Mouse (Mus musculus) embryonic fibroblast, embryonic 13.5 days (primary cell): Measurements from ENCODE around the gene Apol7a.
"Not testable (repeated sequence)": the region's sequence is repeated elsewhere in the genome, so short reads cannot be mapped to it uniquely, and the experiment has no call there.

Experiments used
- CTCF ChIP-seq: IDR thresholded peaks from 2 replicates; pipeline ENCODE4 v1.5.1; 2011; ENCODE audit warnings: mild to moderate bottlenecking, control low read depth, low read length, moderate library complexity, borderline replicate concordance; ENCODE audit not compliant: insufficient read depth
- POLR2A ChIP-seq: IDR thresholded peaks from 2 replicates; pipeline ENCODE4 v1.6.1; 2011; ENCODE audit warnings: low read depth, mild to moderate bottlenecking, control low read depth, low read length, moderate library complexity

DNA sequence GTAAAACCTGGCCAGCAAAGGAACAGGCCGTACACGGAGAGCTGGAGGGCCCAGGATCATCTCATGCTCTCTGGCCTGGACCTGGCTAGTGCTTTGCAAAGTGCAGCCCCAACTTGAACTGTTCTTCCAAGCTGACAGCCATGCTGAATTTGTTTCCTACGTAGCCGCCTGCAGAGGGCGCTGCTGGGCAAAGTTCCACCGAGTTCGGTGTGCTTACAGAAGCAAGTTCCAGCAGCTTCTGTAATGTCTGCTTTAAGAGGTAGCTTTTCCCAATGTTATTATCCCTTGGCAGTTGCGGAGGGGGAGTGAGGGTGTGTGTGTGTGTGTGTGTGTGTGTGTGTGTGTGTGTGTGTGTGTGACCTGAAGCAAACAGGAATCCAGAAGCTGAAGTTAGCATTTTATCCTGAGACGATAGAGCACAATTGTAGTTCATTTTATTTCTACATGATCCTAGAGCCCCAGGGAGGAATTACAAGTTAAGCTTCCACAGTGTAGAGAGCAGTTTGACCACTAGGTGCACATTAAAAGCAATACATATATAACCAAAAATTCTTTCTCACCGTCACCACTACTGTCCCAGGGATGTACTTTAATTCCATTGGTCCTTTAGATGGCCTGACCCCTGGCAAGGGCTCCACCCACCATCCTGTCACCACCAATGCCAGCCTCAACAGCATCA lies 17.9 kb upstream of the Apol7a start:
- TF ChIP-seq CTCF, POLR2A: not testable (repeated sequence)
